Mouse (Mus musculus) MN1 (cell line): ENCODE measurements around the gene Apol7a.

ENCODE experiments used
- DNase-seq: peaks from one replicate; pipeline ENCODE4 v3.0.0-alpha.2; 2016; ENCODE audit warnings: low spot score

Apol7a gene

GRCm38 (mm10) chr15:77344127-77345125 lies 54.5 kb downstream of the Apol7a start:
- peak; percentile 72 for DNase-seq

- DNase-seq = peak; percentile 91
Measured at GRCm38 (mm10) chr15:77343527-77344091, 55.3 kb downstream of the Apol7a start.

- DNase-seq = no peak
Measured at GRCm38 (mm10) chr15:77342962-77343526, 55.9 kb downstream of the Apol7a start.

- DNase-seq = no peak
Measured at GRCm38 (mm10) chr15:77342005-77342404, 56.9 kb downstream of the Apol7a start.

- no peak for DNase-seq
Measured at GRCm38 (mm10) chr15:77340581-77340980, 58.3 kb downstream of the Apol7a start.

GRCm38 (mm10) chr15:77338924-77339429 lies 59.9 kb downstream of the Apol7a start:
- DNase-seq = no peak

GRCm38 (mm10) chr15:77338451-77338850 lies 60.5 kb downstream of the Apol7a start:
- no peak for DNase-seq
